Mouse (Mus musculus) layer of hippocampus, adult 11-12 months (tissue): ENCODE results near the gene Hspa4l.
A peak's percentile ranks its signal among the peaks of the same experiment; 100 is the strongest.

Experiments used
- DNase-seq: peaks from one replicate; pipeline ENCODE4 v3.0.0; 2022; ENCODE audit warnings: low spot score

Gene Hspa4l

DNA sequence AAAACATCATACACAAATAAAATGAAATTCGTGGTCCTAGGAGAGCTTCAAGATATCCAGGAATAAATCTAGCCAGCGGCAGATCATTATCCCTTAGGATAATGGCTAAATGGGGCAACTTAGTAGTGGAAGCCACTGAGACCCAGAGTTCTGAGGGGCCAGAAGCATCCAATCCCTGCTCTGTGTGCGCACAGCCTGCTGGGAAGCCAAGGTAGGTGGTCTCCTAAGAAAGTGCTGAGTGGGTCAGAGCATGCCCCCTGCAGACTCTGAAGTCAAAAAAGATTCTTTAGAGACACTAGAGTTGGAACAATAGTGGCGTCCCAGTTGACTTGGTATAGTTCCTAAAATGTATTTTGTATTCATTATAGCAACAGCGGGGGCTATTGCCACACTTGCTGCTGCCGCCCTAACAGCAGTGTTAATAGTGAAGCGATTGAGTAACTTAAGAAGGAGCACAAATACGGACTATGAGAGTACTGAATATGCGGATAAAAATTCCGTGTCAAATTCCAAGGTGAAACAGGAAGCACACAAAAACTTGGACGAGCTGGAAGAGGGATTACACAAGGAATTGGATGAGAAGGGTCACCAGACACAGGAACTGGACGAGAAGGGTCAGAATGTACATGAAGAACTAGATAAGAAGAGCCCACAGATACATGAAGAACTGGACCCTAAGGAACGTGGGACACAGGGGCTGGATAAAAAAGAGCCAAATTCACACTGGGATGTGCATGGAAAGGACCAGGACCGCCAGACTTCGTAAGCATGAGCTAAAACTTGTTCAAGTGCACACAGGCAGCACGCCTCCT lies at the start of gene Hspa4l:
Gene Hspa4l, plus strand, starts transcription at position 472 of the 812 bp plus-strand sequence.
- DNase-seq: no peak

DNA sequence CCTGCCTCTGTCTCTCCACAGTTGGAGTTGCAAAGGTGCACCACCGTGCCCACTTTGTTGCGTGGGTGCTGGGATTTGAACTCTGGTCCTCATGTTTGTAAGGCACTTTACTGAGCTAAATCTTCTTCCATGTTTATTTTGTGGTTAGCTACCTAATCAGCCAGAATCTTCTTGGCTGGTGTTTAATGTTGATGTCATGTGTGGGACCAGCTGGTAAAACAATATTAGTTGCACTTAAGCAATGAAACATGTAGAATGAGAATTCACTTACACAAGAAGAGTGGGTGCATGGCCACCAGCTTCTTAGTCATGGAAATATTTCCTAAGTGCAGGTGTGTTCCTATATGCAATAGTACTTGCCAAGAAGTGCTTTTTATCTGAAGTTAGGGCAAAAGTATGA lies 49.1 kb upstream of the Hspa4l start:
- no peak for DNase-seq

DNA sequence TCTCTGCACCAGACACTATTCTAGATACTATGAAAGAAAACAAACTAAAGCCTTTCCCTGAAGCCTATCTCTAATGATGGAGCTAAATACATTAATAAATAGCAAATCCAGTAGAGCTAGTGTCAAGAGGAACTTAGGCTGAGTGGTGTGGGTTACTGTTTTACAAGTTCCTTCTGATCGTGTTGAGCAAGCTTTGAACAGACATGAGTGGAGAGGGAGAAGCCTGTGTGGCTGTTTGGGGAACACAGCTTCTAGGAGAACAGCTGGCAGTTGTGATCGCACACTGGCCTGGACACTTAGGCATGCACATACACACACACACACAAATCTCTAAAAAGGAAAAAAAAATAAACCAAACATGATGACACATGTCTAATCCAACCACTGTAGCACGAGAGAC lies 45.5 kb upstream of the Hspa4l start:
- DNase-seq: no peak

DNA sequence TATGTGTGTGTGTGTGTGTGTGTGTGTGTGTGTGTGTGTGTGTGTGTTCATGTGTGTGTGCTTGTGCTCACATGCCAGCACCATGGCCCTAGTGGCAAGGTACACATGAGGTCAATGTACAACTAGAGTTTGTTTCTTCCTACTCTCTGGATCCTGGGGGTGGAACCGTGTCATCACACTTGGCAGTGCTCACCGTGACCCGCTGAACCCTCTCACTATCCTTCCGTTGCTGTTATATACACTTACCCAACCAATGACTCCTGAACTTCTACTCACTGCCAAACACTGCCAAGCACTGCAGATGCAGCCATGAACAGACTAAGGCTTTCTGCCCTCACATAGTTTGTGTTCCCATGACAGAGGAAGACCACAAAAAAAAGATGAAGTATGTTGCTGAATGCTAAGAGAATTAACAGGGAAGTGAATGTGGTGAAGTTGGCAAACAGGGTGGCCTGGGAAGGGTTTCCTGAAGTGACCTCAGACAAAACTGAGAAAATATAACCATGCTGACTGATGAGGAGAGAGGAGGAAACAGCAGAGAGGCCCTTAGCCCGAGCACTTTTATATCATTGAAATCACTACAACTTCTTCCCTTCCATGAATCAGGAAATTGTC lies 39.4 kb upstream of the Hspa4l start:
- DNase-seq: no peak

DNA sequence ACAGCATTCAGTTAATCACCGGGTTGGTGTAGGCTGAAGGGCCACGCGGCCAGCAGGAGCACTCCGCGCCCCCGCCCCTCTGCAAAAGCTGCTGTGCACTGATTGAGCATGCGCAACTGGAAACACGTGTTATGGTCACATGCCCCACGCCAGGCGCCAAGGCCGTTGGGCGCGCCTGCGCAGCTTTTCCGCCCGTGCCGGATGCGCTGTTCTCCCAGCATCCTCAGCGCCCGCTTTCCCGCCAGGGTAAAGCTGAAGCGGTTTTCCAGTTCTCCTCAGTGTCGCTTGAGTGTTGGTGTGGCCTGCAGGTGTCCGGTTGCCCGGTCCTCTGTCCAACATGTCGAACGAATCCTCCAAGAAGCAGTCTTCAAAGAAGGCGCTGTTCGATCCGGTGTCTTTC lies 35.6 kb upstream of the Hspa4l start, which contains the start of gene Slc25a31:
Gene Slc25a31, plus strand, starts transcription at position 201 of the 400 bp plus-strand sequence.
- no peak for DNase-seq

DNA sequence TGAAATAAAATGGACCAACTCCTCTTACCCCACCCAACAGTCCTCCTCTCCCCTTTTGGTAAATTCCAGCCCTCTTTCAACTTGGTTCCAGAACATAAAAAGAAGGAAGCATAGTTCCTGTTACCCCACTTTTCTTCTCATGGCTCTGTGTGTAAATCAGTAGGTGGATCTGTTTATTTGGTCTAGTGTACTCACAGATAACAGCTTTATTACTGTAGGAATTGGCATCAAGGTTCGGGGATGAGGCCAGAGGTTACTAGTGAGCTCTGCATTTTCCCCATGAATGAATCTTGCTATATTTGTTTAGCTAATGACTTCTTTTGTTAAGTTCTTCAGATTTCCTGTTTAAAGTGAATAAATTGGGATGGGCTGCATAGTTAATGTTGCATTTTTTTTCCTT lies 28.2 kb upstream of the Hspa4l start:
- DNase-seq: no peak

DNA sequence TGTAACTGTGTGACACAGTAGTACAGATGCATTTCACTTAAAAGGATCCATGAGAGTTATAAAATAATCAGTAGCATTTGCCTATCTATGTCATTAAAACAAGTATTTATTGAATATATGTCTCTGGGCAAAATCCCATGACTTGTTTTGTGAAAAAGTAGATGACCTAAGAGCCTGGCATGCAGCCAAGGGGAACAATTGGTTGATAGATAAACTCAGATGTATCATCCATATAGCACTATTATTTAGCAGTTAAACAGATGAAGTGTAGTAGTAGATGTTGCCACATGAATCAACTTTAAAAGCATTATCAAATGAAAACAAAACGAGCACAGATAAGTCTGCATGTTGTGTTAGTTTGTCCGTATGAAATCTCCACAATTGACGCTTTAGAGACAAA lies 25.3 kb upstream of the Hspa4l start:
- DNase-seq: no peak

DNA sequence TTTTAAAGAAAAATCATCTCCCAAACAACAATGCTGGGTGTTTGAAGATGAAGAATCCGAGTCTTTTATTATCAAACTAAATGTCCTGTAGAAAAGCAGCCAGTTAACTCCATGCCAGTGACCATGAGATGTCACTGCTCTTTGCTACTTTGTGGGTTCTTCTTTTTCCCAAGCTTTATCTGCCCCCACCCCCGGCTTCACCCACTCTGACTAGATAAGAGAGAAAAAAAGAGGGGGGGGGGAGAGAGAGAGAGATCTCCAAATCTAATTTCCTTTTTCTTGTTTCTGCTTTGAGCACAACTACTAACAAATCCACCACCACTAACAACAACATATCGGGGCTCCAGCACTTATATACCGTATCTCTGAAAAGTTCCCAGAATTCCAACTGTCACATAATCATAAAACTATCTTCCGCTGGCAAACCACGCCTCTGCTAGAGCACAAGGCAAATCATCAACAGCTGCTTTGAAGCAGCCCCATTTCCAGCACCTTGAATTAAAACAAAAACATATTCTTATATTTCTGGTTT lies 5.8 kb upstream of the Hspa4l start:
- no peak for DNase-seq

DNA sequence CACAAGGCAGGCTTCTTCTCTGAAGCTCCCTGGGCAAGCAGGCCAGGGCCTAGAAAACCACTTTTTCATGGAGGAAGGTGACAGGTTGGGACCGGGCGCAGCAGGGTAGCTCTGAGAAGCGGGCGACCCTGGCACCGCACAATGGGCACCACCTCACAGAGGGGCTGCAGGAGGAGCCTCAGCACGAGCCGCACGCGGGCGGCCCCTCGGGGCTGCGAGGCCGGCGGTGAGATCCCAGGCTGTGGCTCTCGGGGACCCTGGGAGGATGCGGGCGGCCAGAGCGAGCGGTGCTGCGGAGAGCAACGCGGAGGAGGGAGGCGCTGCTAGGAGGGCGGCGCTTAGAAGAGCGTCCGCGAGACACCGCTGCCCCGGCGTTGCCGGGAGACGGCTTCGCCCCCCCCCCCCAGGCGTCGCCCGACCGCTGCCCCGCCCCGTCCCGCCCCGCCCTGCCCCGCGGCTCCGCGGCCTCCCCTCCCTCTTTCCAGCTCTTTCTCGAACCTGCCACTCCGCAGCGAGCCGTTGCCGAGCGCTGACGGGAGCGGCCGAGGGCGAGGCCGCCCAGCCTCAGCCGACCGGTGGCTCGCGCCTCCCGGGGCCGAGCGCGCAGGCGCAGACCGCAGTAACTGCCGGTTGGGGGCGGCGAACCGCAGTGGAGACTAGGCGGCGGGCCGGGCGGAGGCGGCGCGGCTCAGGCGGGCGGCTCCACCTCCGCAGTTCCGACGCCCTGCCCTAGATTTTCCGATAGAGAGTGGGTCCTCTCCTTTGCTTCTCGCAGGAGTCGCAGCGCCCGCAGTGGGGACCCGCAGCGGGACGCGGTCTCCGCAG lies 753 bp downstream of the Hspa4l start:
- DNase-seq: peak; percentile 89

DNA sequence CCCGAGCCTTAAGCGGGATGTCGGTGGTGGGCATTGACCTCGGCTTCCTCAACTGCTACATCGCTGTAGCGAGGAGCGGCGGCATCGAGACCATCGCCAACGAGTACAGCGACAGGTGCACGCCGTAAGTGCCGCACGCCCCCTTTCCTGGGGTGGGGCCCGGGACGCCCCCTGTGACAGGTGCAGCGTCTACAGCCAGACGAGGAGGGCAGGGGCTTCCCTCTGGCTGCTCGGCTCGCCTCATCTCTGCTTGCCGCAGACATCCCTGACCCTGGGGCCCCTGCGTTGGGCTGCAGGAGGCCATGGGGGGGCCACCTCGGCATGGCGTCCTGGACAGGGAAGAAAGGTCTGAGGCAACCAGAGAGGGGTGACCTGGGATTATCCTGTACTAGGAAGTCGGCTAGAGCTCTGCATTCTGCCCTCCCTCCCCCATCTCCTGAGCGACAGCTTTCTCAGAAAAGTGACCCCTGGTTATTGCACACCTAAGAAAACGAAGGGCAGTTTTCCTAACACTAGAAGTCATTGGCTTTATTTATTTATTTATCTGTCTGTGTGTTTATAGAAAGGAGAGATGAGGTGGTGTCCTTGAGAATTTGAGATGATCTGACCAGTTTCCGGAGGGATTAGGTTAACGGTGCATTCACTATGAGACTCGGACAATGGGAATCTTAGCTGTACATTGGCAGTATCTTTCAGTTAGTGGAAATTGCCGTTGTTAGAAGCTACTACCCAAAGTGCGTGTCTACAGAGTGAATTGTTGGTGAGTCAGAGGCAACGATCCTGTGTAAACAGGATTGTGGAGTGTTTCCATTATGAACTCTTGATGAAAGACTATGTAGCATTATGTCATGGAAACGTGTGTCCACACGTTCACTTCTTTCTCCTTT lies 1.6 kb downstream of the Hspa4l start:
- no peak for DNase-seq

DNA sequence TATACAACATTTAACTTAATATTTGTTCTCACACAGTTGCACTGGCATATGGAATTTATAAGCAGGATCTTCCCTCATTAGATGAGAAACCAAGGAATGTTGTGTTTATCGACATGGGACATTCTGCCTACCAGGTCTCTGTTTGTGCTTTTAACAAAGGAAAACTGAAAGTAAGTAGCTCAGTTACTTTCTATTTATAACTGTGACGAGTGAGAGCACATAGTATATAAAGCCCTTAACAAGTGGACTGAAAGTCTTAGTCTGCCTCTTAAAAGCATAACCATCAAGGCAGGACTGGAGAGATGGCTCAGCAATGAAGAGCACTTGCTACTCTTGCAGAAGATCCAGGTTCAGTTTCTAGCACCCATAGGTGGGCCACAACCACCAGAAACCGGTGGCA lies 16.5 kb downstream of the Hspa4l start:
- DNase-seq: no peak

DNA sequence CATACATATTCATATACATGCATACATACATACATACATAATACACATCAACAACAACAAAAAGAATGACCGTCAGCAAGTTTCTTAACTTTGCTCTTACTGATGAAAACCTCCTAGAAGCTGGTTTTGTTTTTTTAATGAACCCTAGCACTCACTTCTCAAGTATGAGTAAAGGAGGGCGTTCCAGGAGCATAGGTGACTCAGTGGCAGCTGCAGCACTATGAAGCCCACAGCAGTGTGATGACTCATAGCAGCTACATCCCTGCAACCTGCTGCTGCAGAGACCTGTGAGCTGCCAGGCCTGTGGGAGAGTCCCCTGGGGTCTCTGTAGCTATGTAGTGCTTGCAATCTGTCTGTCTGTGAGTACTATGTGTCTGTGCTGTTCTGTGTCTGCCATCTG lies 17.0 kb downstream of the Hspa4l start:
- DNase-seq: no peak

DNA sequence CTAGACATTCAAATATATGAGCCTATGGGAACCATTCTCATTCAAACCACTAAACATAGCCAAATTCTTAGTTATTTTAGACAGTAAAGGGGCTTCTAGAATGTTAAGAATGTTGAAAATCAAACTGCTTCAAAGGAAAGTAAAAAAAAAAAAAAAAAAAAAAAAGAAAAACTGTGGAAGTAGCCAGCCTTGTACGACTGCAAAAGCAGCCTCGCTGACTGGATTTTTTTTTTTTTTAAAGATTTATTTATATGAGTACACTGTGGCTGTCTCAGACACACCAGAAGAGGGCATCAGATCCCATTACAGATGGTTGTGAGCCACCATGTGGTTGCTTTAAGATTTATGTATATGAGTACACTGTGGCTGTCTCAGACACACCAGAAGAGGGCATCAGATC lies 49.5 kb downstream of the Hspa4l start:
- DNase-seq: no peak

DNA sequence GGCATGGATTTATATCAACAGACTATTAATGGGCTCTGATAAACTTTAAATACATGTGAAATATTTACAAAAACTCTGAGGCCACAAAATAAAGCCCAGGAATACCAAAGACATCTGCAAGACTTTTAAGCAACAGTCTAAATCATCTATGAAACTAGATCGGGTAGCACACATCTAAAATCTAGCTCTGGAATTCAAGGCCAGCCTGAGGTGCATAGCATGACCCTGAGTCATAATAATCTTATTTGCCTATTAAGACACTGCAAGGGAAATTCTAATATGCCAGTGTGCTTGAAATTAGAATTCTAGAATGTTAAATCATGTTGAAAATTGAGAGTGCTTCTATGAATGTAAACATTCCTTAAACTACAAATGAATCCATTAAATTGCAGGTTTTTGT lies 53.8 kb downstream of the Hspa4l start:
- DNase-seq: no peak

DNA sequence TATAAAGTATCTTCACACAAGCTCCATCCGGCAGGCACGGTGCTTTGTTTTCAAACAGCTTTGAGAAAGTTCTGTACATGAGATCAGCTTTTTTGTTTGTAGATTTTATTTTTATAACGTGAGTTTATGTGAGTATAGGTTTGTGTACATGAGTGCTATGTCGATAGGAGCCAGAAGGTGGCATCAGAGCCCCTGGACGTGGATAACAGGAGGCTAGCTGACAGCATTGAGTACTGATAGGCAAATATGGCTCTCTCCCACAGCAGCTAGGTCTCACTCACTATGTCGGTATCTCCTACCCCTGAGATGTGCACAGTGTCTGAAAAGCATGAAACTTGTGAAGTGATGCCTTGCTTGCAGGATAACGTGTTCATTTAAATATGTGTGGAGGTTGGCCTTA lies 54.2 kb downstream of the Hspa4l start:
- DNase-seq: peak; percentile 52

DNA sequence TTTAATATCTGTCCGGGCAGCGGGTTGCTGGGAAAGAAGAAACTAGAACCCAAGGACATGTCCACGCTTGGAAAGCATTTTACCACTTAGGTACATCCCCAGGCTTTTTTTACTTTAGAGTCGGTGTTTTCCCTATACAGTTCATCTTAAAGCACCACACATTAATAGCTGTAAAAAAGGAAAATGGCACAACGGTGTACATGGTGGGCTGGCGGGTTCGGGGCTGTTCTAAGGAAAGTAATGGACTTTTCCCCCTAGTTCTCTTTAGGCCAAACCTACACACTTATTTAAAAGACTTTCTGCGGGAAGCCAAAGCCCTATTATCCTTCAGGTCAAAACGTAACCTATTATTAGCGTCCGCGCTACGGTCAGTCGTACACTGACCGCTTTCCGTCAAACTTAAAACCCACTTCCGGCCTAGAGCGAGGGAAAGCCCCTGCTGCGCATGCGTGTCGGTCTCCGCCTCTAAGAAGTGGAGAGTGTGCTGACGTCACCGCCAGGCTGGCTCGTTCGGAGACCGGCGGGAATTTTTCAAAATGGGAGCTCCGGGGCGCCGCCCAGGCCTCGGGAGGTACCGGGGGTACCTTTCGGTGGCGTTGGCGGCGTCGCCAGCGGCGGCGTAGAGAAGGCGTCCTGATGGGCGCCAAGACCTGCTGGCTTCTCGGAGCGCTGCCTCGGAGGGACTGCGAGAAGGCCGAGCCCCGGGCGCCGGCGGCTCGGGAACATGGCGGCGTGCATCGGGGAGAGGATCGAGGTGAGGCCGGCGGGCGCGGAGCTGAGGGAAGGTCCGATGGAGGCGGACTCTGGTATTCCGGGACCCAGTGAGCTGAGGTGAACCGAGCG lies 55.5 kb downstream of the Hspa4l start, which contains the start of gene Plk4:
Gene Plk4, plus strand, starts transcription at position 490 of the 843 bp plus-strand sequence.
- peak; percentile 96 for DNase-seq

DNA sequence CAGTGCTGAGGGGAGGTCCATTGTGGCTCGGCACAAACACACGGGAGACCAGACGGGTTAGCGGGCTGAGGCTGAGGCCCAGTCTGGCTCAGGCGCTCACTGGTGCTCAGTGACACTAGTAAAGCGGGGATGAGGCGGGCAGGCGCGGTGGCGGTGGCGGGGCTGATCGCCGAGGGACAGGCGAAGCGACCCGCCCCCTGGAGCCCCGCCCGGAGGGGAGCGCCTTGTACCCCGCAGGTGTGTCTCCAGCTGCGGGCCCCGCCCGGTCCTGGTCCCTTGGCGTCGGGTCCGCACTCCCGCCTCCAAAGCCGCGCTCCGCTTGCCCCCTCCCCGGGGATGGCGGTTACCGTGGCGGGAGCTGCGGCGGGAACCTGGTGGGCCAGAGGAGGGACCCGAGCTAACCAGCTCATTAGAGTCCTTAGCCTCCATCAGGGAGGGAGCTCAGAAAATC lies 56.1 kb downstream of the Hspa4l start:
- no peak for DNase-seq

DNA sequence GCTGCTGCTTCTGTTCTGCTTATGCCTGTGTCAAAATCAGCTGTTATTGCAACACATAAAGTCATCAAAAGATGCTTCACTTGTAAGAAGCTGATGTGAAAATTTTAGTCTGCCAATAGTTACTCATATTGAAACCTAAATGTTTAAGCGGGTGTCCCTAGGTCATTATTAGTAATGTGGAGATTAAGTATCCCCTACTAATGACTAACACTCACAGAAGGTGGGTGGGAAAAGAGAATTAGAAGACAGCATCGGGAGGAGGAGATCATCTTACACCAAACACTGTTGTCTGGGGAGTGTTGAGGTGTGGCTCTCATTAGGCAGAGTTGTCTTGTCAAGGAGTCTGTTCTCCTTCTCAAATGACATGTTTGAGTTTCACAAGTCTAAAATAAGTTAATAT lies 62.6 kb downstream of the Hspa4l start:
- no peak for DNase-seq

DNA sequence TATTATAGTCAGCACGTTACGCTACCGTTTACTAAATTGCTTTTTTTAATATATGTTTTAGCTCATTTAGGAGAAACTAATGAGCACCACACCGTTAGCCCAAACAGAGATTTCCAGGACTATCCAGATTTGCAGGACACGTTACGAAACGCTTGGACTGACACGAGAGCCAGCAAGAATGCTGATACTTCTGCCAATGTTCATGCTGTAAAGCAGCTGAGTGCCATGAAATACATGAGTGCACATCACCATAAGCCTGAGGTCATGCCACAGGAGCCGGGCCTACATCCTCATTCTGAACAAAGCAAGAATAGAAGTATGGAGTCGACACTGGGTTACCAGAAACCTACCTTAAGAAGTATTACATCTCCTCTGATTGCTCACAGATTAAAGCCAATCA lies 64.4 kb downstream of the Hspa4l start:
- no peak for DNase-seq

DNA sequence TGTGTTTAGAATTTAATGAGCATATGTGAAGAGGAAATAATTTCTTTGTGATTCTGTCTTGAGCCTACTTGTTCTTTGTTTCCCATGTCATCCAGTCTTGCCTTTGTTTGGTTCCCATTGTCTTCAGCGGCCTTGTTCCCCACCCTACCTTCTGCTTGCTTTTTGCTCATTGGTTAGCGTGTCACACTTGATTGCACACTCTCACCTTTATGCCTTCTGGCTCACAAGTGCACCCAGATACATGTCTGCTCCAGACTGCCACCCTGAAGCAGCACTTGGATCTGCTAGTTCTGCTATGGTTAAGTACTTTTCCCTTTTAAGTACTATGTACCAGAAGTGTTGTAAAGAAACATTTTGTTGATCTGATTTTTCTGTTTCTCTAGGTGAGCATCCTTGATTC lies 65.6 kb downstream of the Hspa4l start:
- DNase-seq: no peak
